Mouse (Mus musculus) megakaryocyte, embryonic 14.5 days (primary cell): ENCODE measurements at regions not wholly inside any gene's neighbourhood (a gene's known extent, or its start where the extent isn't known, plus 50 kb on each side); places are given as distances from the start of the nearest gene placed in this dataset.
A peak's percentile ranks its signal among the peaks of the same experiment; 100 is the strongest.

Source experiments
- H3K27me3 ChIP-seq: replicated peaks from 2 replicates; pipeline ENCODE3; 2012; ENCODE audit warnings: inconsistent platforms
- H3K36me3 ChIP-seq: replicated peaks from 2 replicates; pipeline ENCODE3; 2012; ENCODE audit warnings: low read length, inconsistent platforms, mixed read lengths
- H3K4me1 ChIP-seq: 2 replicates; pipeline ENCODE4 v1.6.1; 2012; ENCODE audit warnings: inconsistent platforms
- H3K4me3 ChIP-seq: replicated peaks from 2 replicates; pipeline ENCODE3; 2012; ENCODE audit warnings: moderate library complexity, mild to moderate bottlenecking, inconsistent platforms
- H3K9me3 ChIP-seq: 2 replicates; pipeline ENCODE4 v1.6.1; 2012; ENCODE audit warnings: inconsistent platforms
- FLI1 ChIP-seq: IDR thresholded peaks from 2 replicates; pipeline ENCODE4 v1.6.1; 2012; ENCODE audit warnings: low read length, inconsistent platforms, mixed read lengths
- GATA1 ChIP-seq: IDR thresholded peaks from 3 replicates; pipeline ENCODE4 v1.6.1; 2012; ENCODE audit warnings: mixed read lengths, low read length, inconsistent platforms, borderline replicate concordance

- H3K27me3 ChIP-seq = peaks cover 1% of the 10 kb centered on the region
- no peaks in the 10 kb centered on the region for H3K36me3 ChIP-seq
- no peaks in the 10 kb centered on the region for H3K9me3 ChIP-seq
- H3K4me3 ChIP-seq = no peak overlapping the region
- TF ChIP-seq GATA1 (no peak), FLI1 (no peak)
- H3K4me1 ChIP-seq = peaks cover 11% of the 10 kb centered on the region
Observed at GRCm38 (mm10) chr3:61246429-61246828, 115.0 kb upstream of the Rap2b start.

DNA sequence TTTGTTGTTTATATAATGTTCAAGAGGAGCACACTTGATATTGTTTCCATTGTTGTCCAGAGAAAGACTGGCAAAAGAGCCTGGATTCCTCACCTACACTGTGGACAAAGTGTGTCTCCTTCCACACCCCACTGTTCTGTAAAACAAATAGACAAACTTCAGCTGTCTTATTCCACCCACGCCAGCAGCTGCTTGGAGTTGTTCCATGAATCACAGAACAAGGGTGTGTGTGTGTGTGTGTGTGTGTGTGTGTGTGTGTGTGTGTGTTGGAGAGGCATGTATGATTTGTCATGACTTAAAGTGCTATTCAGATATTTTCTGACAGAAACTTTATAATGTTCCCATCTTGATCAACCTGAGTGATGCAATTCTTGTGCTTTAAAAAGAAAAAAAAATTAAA lies 114.1 kb upstream of the Rap2b start:
- Histone ChIP-seq H3K36me3 (no peaks in the 10 kb centered on the region), H3K9me3 (no peaks in the 10 kb centered on the region), H3K4me1 (peaks cover 3% of the 10 kb centered on the region; the same call in 1 of the 2 replicates)

GRCm38 (mm10) chr3:61255232-61255631 lies 106.2 kb upstream of the Rap2b start:
- no peak overlapping the region for H3K4me3 ChIP-seq
- no peak for TF ChIP-seq FLI1
- no peak for TF ChIP-seq GATA1
- no peaks in the 10 kb centered on the region for H3K36me3 ChIP-seq

More for the DNA sequence above, 114.1 kb upstream of the Rap2b start:
- peaks cover 1% of the 10 kb centered on the region for H3K27me3 ChIP-seq
- no peak overlapping the region for H3K4me3 ChIP-seq
- TF ChIP-seq FLI1 (no peak), GATA1 (no peak)

GRCm38 (mm10) chr3:61255643-61256042 lies 105.8 kb upstream of the Rap2b start:
- Histone ChIP-seq H3K27me3 (peaks cover 2% of the 10 kb centered on the region), H3K36me3 (no peaks in the 10 kb centered on the region), H3K4me1 (no peaks in the 10 kb centered on the region), H3K4me3 (no peak overlapping the region), H3K9me3 (no peaks in the 10 kb centered on the region)
- no peak for TF ChIP-seq GATA1
- TF ChIP-seq FLI1 = no peak

More at GRCm38 (mm10) chr3:61255232-61255631, 106.2 kb upstream of the Rap2b start:
- no peaks in the 10 kb centered on the region for H3K4me1 ChIP-seq
- no peaks in the 10 kb centered on the region for H3K9me3 ChIP-seq
- peaks cover 2% of the 10 kb centered on the region for H3K27me3 ChIP-seq

DNA sequence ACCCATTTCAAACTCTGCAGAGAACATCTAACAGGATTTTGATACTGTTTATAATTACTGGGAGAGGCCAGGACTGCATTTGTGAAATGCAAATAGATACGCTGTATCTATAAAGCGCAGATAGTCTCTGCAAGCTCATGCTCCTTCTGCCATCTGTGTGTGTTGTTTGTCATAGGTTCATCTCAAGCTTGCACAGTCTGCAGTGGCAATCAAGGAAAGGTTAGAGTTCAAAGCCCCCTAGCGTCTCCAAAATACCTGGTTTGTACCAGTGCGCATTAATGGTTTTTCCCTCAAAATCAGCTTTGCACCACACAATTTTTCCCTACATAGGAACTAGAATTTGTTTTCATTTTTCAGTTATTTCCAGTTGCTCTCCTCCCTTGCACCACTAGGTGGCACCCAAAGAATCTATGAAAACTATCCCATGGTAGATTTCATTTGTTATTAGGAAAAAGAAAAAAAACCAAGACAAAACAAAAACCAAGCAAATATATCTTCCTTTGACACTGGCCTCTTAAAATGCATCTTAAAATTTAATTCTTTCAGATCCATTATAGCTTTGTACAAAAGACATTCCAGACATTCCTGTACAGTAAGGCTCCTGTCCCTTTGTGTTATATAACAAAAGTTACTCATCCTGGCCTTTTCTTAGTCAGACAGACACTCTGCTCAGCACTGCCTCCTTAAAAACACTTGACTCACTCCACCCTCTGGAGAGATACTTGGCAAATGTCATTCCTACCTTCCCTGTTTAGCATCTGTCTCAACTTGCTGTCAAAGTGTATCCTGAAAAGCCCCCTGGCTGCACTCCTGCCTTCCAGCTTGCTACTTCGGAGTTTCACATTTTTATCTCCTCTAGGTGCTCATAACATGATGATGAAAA lies 92.7 kb upstream of the Rap2b start:
- Histone ChIP-seq H3K36me3 (no peaks in the 10 kb centered on the region), H3K9me3 (no peaks in the 10 kb centered on the region), H3K4me3 (peak overlapping the region; percentile 38), H3K27me3 (no peaks in the 10 kb centered on the region), H3K4me1 (peaks cover 8% of the 10 kb centered on the region)
- TF ChIP-seq FLI1 = no peak
- no peak for TF ChIP-seq GATA1

- TF ChIP-seq FLI1 = no peak
- no peak for TF ChIP-seq GATA1
- H3K9me3 ChIP-seq = no peaks in the 10 kb centered on the region
Observed at GRCm38 (mm10) chr3:61285924-61286520, 75.4 kb upstream of the Rap2b start.

DNA sequence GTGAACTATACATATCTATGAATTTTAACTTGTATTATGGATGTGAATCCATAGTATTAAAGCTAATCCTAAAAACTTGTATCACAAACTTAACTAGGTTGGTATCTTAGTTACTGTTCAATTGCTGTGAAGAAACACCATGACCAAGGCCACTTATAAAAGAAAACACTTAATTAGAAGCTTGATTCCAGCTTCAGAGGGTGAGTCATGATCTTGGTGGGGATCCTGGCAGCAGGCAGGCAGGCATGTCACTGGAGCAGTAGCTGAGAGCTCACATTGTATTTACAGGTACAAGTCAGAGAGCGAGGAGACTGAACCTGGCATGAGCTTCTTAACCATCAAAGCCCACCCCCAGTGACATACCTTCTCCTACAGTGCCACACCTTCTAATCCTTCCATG lies 73.2 kb upstream of the Rap2b start:
- H3K9me3 ChIP-seq = no peaks in the 10 kb centered on the region
- H3K4me1 ChIP-seq = no peaks in the 10 kb centered on the region; the same call in 1 of the 2 replicates
- H3K27me3 ChIP-seq = no peaks in the 10 kb centered on the region
- H3K36me3 ChIP-seq = no peaks in the 10 kb centered on the region
- TF ChIP-seq GATA1 = no peak
- no peak for TF ChIP-seq FLI1
- no peak overlapping the region for H3K4me3 ChIP-seq

More at GRCm38 (mm10) chr3:61285924-61286520, 75.4 kb upstream of the Rap2b start:
- H3K27me3 ChIP-seq = no peaks in the 10 kb centered on the region
- no peaks in the 10 kb centered on the region for H3K36me3 ChIP-seq
- H3K4me3 ChIP-seq = no peak overlapping the region
- H3K4me1 ChIP-seq = no peaks in the 10 kb centered on the region; the same call in 1 of the 2 replicates

DNA sequence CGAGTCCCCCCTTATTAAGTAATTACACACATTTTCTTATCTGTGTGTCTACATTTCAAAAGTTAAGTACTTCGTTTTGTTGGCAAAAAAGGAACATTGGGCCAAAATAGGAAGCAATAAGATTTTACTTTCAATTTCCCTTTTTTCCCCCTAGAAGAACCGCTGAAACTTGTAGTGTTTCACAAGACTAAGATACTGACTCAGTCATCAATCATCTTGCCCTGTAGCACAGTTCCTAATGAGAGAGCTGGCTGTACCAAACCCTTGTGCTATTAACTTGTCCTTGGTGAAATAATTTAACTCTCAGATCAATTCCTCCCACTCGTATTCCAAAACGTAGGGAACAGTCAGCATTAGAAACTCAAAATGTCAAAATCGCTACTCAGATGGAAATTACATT lies 66.6 kb upstream of the Rap2b start:
- H3K27me3 ChIP-seq = no peaks in the 10 kb centered on the region
- H3K4me1 ChIP-seq = peaks cover 8% of the 10 kb centered on the region; the same call in 1 of the 2 replicates
- peak overlapping the region; percentile 59 for H3K4me3 ChIP-seq
- TF ChIP-seq GATA1 (no peak), FLI1 (no peak)
- H3K9me3 ChIP-seq = no peaks in the 10 kb centered on the region
- no peaks in the 10 kb centered on the region for H3K36me3 ChIP-seq

DNA sequence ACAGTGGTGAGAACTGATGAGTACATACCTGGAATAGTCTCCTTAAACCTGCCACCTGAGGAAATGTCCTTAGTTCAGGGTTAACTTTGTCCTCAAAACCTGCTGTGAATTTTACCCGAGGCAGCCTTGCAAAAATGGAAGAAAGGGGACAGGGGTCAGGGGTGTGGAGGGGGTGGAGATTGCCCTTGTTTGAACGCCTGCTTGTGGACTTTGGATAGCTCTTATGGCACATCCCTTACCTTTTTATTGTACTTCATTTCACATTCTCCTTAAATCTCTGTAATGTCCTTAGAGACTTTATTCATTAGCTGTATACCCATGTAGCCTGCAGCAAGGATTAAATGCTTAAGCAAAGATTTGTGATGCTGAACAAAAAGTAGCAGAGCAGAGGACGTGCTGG lies 64.1 kb upstream of the Rap2b start:
- Histone ChIP-seq H3K4me1 (peaks cover 8% of the 10 kb centered on the region; the same call in 1 of the 2 replicates), H3K36me3 (no peaks in the 10 kb centered on the region), H3K4me3 (no peak overlapping the region), H3K27me3 (no peaks in the 10 kb centered on the region), H3K9me3 (no peaks in the 10 kb centered on the region)
- TF ChIP-seq FLI1 (no peak), GATA1 (no peak)

GRCm38 (mm10) chr3:61302214-61302613 lies 59.2 kb upstream of the Rap2b start:
- Histone ChIP-seq H3K36me3 (no peaks in the 10 kb centered on the region), H3K27me3 (no peaks in the 10 kb centered on the region), H3K4me3 (no peak overlapping the region), H3K4me1 (no peaks in the 10 kb centered on the region), H3K9me3 (no peaks in the 10 kb centered on the region)
- no peak for TF ChIP-seq FLI1
- no peak for TF ChIP-seq GATA1
